Mouse (Mus musculus) activated CD4-positive, CD25-positive, alpha-beta regulatory T cell, adult 4 months (primary cell): ENCODE data around the gene Samd11. TPM values are rescaled to one million over a fixed set of nuclear protein-coding genes. Genes with fewer than 3 reads are reported as not detected.

ENCODE experiments used
- ATAC-seq: one replicate; pipeline ENCODE4 v1.8.0; 2017
- polyA plus RNA-seq, 2 experiments: library from polyadenylated mRNA; unstranded; fragments of 100-300 nt; shearing (Covaris generic); gene quantifications; one replicate each; pipeline ENCODE4 v1.2.1; 2017

Samd11 gene
- polyA plus RNA-seq, 2 experiments from 2014 or later, result 2.8 to 2.9 TPM

DNA sequence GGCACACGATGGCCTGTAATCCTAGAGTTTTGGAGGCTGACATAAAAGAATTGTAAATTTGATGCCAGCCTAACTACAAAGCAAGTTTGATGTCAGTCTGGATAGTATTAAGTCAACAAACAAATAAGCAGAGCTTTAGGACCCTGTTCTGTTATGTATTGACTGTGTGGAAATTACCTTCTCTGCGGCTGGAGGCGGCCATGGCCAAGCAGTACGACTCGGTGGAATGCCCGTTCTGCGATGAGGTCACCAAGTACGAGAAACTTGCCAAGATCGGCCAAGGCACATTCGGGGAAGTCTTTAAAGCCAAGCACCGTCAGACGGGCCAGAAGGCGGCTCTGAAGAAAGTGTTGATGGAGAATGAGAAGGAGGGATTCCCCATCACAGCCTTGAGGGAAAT is 42.3 kb downstream of the Samd11 start:
- ATAC-seq, result no peak

DNA sequence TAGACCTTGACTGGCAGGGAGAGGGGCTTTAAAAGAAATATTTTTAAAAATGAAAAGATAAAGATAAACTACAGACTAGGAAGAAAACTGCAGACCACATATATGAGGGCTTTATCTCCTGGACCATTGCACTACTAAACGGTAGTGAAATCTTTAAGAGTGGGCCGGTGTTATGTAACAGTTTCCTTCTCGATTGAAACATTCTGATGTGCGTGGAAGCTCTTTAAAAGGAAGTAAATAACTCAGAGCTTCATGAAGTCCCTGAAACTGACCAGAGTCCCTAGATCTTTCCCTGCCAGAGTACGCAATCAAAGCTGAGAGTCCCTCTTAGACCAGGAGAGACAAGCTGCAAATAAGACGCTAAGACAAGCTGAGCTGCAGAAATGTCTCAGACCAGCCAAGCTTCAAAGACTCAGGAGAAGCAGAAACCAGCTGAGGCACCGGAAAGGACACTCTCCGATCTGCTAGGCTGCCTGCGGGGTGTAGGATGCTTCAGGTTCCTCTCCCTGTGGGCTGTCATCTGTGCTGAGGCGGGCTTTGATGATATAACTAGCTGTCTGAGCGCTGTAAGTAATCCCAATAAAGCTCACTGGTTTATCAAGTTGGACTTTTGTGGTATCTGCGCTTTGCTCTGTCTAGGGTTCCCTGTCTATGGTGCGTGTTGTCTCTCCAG is 45.4 kb downstream of the Samd11 start:
- no peak for ATAC-seq

DNA sequence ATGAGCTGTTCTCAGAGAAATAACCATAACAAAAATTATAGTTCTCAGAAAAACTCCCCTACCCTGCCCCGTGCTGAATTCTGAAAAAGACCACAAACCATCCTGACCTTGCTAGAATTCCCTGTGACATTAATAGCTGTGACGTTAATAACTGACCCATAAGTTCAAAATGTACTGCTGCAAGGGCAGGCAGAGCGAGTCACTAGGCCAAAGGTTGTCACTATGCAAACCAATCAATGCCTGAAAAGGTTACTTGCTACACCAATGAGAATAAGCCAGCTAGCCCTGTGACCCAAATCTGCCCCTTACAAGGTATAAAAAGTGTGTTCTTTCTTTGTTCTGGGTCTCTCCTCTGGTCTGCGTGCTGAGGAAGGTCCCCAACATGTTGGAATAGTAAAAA is 46.6 kb downstream of the Samd11 start:
- ATAC-seq, result no peak

GRCm38 (mm10) chr4:156203413-156204131 is 51.9 kb downstream of the Samd11 start:
- ATAC-seq, result peak; percentile 10

GRCm38 (mm10) chr4:156203001-156203412 is 52.5 kb downstream of the Samd11 start, which contains the start of gene AW011738:
AW011738 (plus strand) TSS chr4:156203304.
- peak; percentile 82 for ATAC-seq

GRCm38 (mm10) chr4:156202462-156202893 is 53.0 kb downstream of the Samd11 start:
- ATAC-seq, result no peak

GRCm38 (mm10) chr4:156200623-156201475 is 54.6 kb downstream of the Samd11 start, which contains the start of gene Isg15:
Isg15 (minus strand) TSS chr4:156200818.
- ATAC-seq, result peak; percentile 53

DNA sequence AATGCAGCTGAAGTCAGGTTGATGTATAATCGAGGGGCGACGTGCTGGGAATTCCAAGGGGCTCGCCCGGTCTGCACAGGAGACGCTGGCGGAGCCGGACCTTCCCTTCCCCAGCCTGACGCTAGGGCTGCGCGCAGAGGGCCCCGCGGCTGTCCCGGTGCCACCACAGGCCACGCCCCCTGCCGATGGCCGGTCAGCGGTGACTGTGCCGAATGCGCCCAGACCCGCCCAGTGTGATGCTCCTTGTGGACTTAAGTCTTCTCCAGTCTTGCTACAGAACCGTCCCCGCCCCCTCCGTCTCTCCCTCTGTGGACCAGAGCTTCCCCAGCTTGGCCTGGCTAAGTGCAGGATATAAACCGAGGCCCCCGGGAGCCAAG is 57.6 kb downstream of the Samd11 start:
- no peak for ATAC-seq

- peak; percentile 24 for ATAC-seq
Observed at GRCm38 (mm10) chr4:156197131-156197828, 58.2 kb downstream of the Samd11 start, which contains the start of gene Agrn. Agrn (minus strand) TSS chr4:156197488.

Other genes starting within 250 kb of the Samd11 start
- 100 to 1,000 TPM; 802 to 961 TPM for gene Tnfrsf4, start 241.8 kb downstream of the Samd11 start, polyA plus RNA-seq
- gene Tnfrsf18, start 229.5 kb downstream of the Samd11 start, polyA plus RNA-seq, result 100 to 1,000 TPM; 770 to 845 TPM
- not detected for gene Ttll10, start 196.2 kb downstream of the Samd11 start, polyA plus RNA-seq
- gene 9430015G10Rik, start 145.7 kb downstream of the Samd11 start, polyA plus RNA-seq, result 10 to 100 TPM; 14.9 to 19.3 TPM
- under 1 TPM in 1 of 2 experiments, not detected in 1; 0.20 TPM for gene Rnf223, start 125.1 kb downstream of the Samd11 start, polyA plus RNA-seq
- 1 to 10 TPM; 2.6 to 2.8 TPM for gene Agrn, start 58.2 kb downstream of the Samd11 start, polyA plus RNA-seq
- gene Isg15, start 54.8 kb downstream of the Samd11 start, polyA plus RNA-seq, result 10 to 100 TPM; 29.5 to 84.6 TPM
- gene AW011738, start 52.4 kb downstream of the Samd11 start, polyA plus RNA-seq, result 1 to 10 TPM; 2.6 to 7.4 TPM
- 1 to 10 TPM in 1 of 2 experiments, under 1 TPM in 1; 0.30 to 1.3 TPM for gene Perm1, start 39.8 kb downstream of the Samd11 start, polyA plus RNA-seq
- 1 to 10 TPM; 5.8 to 6.1 TPM for gene Plekhn1, start 20.8 kb downstream of the Samd11 start, polyA plus RNA-seq
- 10 to 100 TPM; 14.5 to 15.9 TPM for gene Noc2l, start 19.6 kb downstream of the Samd11 start, polyA plus RNA-seq
- not detected for gene Vmn2r-ps159, start 75.4 kb upstream of the Samd11 start, polyA plus RNA-seq